Mouse (Mus musculus) kidney, adult 18-20 months (tissue): ENCODE data around the gene Srrd.

Experiments
- DNase-seq: peaks from one replicate; pipeline ENCODE4 v3.0.0; 2021

Srrd gene

GRCm38 (mm10) chr5:112313222-112313885 is 29.5 kb downstream of the Srrd start:
- no peak for DNase-seq

- DNase-seq = no peak
Observed at GRCm38 (mm10) chr5:112305842-112306241, 37.0 kb downstream of the Srrd start.

DNA sequence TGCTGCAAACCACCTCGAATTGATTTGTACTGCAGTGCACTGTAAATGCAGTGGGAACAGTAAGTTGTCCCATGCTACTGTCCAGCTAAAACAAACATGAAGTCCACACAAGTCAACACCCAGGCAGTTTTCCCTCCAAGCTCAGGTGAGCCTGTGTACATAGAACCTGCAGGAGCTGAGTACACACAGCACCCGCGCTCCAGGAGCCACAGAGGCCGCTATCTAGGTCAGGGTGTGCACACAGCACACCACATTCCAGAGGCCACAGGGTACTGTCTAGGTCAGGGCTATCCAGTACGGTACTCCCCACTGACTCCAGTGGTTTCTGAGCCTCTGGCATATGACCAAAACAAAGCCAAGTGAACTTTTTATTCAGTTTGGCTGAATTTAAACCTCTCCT is 40.5 kb downstream of the Srrd start:
- no peak for DNase-seq

DNA sequence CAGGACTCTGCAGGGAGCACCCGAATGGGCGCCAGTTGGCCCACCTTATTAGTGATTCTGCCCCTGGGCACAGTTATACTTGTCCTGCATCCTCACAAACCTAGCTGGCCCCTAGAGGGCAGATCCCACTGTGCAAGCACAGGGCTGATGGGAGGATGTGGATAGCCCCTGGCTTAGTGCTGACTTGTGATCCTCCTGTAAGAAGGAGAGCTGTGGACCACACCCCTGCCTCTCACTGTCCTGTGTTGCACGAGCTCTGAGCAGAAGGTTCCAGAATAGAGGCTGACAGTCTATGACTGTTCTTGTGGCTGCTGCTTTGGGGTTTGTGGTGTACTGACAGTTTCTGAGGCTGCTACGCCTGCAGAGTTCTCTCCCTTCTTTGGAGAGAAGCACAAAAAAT is 41.1 kb downstream of the Srrd start:
- DNase-seq = no peak

DNA sequence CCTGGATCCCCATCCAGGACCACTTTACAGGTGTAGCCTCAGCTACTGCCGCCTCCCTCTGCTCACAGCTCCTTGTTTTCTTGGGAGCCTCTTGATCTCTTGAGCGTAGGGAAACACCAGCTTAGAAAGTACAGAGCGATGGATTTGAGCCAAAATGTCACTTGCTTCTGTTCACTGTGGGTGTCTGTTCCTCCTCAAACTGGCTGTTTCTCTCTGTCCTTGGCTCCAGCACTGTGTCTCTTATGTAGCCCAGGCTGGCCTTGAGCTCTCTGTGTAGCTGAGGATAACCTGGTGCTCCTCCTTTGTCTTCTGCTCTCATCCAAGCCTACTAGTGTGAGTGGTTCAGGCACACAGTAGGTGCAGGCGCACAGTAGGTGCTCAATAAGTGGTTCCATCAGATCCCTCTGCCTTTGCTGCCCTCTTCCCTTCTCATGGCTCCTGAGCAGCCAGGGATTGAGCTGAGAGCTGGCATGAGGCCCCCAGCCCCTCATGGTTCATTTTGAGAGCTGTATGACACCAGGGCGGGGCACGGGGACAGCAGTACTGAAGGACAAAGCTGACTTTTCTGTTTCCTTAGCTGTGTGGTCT is 42.0 kb downstream of the Srrd start:
- DNase-seq = no peak

- no peak for DNase-seq
Observed at GRCm38 (mm10) chr5:112300112-112300511, 42.7 kb downstream of the Srrd start.

DNA sequence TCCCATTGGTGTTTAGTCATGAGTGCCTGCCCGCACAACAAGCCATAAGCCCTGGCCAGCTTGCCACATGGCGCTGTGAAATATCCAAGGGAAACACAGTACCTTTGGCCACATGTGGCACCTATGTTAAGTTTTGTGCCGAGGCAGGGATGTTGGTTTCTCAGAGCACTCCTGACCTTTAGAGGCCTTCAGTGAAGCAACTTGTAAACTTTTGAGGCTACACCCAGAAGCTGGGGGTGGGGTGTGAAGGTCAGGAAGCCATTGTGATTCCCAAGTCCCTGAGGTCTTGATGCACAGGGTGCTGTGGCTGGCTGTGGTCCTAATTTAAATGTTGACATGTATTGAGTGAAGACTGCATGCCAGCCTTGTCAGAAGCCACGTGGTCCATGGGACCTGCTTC is 43.4 kb downstream of the Srrd start:
- no peak for DNase-seq

DNA sequence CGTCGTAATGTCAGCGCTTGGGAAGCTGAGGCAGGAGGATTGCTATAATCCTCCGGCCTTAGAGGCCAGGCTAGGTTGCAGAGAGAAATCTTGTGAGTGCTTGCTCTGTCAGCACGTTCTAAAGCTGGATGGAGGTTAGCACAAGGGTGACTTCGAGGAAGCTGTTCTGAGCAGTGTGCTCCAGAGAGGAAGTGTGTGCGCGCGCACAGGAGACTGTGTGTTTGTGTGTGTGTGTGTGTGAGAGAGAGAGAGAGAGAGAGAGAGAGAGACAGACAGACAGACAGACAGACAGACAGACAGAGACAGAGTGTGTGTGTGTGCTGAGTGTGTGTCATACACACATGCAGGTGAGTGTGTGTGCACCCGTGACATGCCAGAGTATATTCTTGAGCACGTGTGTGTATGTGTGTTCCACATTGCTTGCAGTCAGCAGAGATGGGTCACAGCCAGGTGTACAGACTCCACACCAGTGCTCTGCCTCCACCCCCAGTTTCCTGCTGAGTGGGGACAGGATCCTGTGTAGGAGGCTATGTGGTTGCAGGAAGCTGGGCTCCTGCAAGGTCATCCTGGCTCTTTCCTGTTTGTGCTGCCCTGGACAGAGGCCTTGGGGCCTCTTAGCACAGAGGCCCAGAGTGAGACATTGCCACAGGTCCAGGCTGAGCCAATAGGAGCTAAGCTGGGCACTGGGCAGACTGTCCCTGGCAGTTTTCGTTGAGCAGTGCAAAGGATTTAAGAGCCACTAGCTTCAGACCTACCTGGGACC is 44.4 kb downstream of the Srrd start:
- peak; percentile 45 for DNase-seq

- no peak for DNase-seq
Observed at GRCm38 (mm10) chr5:112297257-112297656, 45.6 kb downstream of the Srrd start.

DNA sequence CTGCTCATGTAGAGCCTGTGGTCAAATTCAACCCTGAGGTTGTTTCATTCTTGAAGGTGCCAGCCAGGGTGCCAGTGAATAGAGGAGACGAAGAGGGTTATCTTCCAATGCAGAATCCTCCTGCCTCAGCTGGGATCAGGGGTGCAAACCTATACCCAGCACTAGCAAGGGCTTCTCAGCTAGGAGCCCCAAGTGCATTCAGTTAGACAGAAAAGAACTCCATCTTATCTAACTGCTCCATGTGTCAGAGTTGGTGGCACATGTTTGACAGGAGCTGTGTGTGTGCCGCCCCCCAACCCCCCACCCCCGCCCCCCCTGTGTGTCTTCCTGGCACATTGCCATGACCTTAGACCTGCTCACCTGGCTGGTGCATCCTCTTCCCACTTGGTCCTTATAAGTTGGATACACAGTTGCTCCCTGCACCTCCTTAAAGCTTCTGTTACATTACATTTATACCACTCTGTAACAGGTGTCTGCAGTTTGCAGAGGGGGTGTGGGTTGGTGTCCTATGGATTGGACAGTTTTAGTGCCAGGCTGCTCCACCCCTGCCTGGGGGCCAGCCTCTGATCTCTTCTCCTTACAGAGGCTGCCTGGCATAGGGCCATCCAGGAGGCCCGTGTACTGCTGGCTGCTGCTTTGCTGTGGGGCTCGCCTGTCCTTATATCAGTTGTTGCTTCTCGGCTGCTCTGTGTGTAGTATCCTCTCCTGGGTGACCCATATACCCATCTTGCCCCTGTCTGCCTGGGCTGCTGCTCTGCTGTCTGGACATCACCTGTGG is 46.2 kb downstream of the Srrd start:
- DNase-seq = no peak

GRCm38 (mm10) chr5:112295564-112295963 is 47.3 kb downstream of the Srrd start:
- no peak for DNase-seq

DNA sequence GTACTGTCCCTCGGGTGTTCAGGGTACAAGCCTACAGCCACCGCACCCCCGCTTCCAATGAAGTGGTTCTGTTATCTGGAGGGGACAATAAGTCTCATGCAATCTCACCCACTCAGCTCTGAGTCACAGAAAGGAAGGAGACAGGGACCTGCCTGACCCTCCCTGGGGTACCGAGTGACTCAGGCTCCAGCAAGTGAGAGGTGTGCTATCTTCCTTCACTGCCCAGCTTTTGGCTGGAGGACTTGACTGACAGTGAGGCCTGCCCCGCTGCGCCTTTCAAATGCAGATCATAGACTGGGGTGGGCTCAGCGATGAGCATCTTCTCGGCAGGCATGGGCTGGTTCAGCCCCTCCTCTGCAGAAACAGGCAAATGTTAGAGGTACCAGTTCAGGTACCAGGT is 47.7 kb downstream of the Srrd start:
- DNase-seq = no peak

- no peak for DNase-seq
Observed at GRCm38 (mm10) chr5:112294696-112295095, 48.1 kb downstream of the Srrd start.

DNA sequence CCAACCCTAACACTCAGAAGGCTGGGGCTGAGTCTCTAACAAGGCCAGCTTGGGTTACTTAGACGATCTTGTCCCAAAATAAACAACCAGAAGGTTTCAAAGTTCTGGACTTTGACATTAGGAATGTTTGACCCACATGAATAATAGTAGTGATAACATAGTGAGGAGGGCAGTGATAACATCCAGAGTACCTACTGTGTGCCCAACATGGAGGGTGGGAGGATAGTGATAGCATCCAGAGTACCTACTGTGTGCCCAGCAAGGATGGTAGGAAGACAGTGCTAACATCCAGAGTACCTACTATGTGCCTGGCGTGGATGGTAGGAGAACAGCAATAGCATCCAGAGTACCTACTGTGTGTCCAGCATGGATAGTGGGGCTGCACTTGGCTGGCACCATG is 49.0 kb downstream of the Srrd start:
- DNase-seq = no peak

GRCm38 (mm10) chr5:112292343-112292980 is 50.4 kb downstream of the Srrd start:
- no peak for DNase-seq

- no peak for DNase-seq
Observed at GRCm38 (mm10) chr5:112291866-112292265, 51.0 kb downstream of the Srrd start.

DNA sequence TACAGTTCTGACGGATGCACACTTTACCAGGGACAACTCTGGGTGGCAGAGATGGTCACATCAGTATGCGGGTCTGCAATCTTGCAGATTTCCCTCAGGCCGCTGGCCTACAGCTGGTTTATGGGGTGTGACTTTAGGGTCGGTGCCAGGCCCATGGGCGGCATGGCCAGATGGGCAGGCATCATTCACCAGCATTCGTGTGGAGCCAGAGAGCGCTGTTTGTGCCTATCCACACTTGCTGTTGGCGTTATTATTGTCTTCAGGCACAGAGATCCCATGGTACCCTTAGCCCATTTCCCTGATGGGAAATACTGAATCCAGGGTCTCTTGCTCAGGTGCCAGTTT is 52.3 kb downstream of the Srrd start:
- no peak for DNase-seq

- no peak for DNase-seq
Observed at GRCm38 (mm10) chr5:112289819-112290535, 52.9 kb downstream of the Srrd start.

DNA sequence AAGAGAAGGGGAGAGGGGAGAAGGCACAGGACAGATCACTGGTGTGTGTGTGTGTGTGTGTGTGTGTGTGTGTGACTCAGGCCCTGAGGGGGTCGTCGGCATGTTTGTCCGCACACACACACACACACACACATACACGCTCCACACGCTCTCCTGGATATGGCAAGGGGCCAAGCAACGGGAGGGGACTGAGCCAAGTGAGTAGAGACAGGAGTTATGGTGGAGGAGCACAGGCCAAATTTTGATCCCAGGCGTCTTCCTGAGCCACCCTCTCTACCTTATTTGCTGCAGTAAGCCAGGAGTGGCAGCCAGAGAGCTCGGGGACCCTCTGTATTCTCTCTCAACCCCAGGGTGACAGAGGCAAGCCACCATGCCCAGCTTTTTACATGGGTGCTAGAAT is 53.6 kb downstream of the Srrd start:
- no peak for DNase-seq

DNA sequence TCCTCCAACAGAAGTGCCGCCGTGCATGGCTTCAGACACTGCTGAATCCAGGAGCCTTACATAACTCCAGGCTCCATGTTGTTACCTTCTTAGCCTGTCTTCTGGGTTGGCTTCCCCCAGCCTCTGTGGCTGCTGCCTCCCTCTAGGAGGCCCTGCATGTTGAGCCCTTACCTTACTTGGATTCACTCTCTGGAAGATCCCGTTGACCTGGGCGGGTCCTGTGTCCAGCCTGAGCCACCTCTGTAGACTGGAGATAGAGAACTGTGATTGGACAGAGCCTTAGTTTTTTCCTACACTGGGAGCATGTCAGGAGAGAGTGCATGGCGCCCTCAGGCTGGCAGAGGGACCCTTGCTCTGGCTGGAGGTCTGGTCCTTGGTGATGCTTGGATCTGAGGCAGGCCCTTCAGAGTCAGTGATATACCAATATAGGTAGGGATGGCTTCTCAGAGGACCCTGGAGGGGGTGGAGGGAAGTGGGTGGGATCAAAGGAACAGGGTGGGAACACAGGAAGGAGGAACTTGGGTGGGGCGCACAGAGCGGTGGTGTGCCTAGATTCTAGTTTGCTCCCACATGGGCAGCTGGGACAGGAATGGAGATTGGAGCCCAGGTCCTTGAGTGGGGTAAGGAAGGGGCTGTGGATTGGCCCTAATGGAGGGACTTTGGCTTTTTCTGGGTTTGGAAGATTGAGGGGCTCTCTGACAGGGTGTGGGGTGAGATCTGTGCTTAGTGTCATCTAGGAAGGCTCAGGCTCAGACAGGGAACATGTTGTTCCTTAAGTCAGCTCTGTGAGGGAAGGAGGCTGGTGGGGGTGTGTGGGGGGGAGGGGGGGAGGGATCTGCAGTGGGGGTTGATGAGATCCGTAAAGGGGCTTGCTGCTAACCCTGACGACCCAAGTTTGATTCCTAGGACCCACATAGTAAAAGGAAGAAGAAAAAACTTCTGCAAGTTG is 54.4 kb downstream of the Srrd start:
- peak; percentile 46 for DNase-seq

- DNase-seq = no peak
Observed at GRCm38 (mm10) chr5:112287652-112288051, 55.2 kb downstream of the Srrd start.
